Mouse (Mus musculus): ENCODE results near the gene Baz1b. TPM values are rescaled to one million over a fixed set of nuclear protein-coding genes. Genes with fewer than 3 reads are reported as not detected.

The Baz1b gene
- total RNA-seq (2021) (10 to 100 TPM; 42.3 to 46.1 TPM), polyA plus RNA-seq (2012; rRNA removed) (13.9 and 20.8 TPM in 2 replicates)
- long read RNA-seq, full-length matches to known transcripts, result 4 of 17 reads
- long read RNA-seq, partial matches to known transcripts, result 5 of 17 reads
- long read RNA-seq, other reads (novel, unspliced or antisense), result 8 of 17 reads

DNA sequence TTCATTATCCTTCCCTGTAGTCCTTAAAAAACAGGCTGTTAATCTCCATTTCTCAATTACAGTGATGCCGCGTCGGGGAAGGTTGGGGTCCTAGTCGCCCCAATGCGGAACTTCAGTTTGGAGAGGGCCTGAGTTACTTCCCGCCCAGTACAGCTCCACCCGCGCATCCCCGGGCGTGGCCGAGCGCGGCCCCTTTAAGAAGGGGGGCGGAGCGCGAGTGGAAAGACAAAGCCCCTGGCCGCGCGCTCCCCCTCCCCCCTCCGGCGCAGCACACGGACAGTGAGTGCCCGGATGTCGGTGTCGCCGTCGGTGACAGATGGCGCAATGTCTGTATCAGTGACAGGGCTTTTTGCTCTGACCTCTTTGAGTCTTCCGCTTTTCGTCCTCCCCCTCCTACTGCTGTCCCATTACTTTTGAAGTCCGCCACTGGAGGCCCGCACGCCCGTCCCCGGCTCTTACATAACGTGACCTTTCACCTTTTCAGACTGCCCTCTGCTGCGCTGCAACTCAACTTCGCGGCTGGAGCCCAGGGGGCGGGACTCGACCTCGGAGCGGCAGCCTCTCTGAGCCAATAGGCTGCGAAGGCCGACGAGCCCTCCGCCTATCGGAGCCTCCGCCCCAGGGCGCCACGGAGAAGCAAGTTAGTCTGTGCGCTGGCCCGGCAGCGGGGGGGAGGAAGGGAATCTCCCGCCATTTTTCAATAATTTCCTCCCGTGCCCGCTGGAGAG lies at the start of gene Baz1b:
TSS of gene Baz1b (plus strand) at position 644 of the 728 bp plus-strand sequence.
- Histone ChIP-seq H3K27me3 (ENCODE audit: control insufficient read depth, insufficient read depth, low read length) (no peaks in the 10 kb centered on the region), H3K4me3 (peak within 1 kb of the TSS; percentile 87), H3K9ac (ENCODE audit: low read depth, low read length) (peak within 1 kb of the TSS; percentile 86), H3K79me2 (replicated peaks; ENCODE audit: control insufficient read depth, insufficient read depth, low read length) (no peaks in the 10 kb centered on the region; the same call in 1 of the 2 replicates), H3K4me1 (ENCODE audit: control insufficient read depth, insufficient read depth, low read length) (peaks cover 1% of the 10 kb centered on the region), H3K36me3 (ENCODE audit: control insufficient read depth, insufficient read depth, low read length) (peaks cover 16% of the 10 kb centered on the region), H3K27ac (peak within 1 kb of the TSS; percentile 99)
- intact Hi-C loops (cut with DNase I), result loop anchor here (2.0 to 5.0 kb wide), 2 partner anchors 38 to 174 kb away; partner anchors contain the start of gene Tbl2
- peak; percentile 29 for TF ChIP-seq CTCF (IDR thresholded peaks at IDR 0.05)
- TF ChIP-seq EP300 (IDR thresholded peaks at IDR 0.05; ENCODE audit: insufficient read depth, low read depth, low read length), result peak; percentile 52; the same call in 1 of the 2 replicates
- peak; percentile 84 for TF ChIP-seq POLR2A (IDR thresholded peaks at IDR 0.05; ENCODE audit: insufficient read depth, low read depth, low read length)
- peak; percentile 96 to 99 for DNase-seq
- under 1% methylated on average over 57 of the region's 57 CpGs for WGBS

GRCm38 (mm10) chr5:135139881-135140280 lies 47.2 kb upstream of the Baz1b start:
- intact Hi-C loops (cut with DNase I), result no loop called here
- H3K27me3 ChIP-seq (ENCODE audit: control insufficient read depth, insufficient read depth, low read length), result no peaks in the 10 kb centered on the region
- no peak overlapping the region for H3K4me3 ChIP-seq
- TF ChIP-seq EP300 (IDR thresholded peaks at IDR 0.05; ENCODE audit: insufficient read depth, low read depth, low read length), result no peak
- TF ChIP-seq CTCF (IDR thresholded peaks at IDR 0.05), result no peak
- TF ChIP-seq POLR2A (IDR thresholded peaks at IDR 0.05; ENCODE audit: insufficient read depth, low read depth, low read length), result no peak
- DNase-seq, result no peak
- H3K9ac ChIP-seq (ENCODE audit: low read depth, low read length), result no peak overlapping the region
- no peaks in the 10 kb centered on the region for H3K36me3 ChIP-seq (ENCODE audit: control insufficient read depth, insufficient read depth, low read length)
- 58% methylated on average over 2 of the region's 2 CpGs for WGBS
- no peaks in the 10 kb centered on the region for H3K79me2 ChIP-seq (replicated peaks; ENCODE audit: control insufficient read depth, insufficient read depth, low read length)
- H3K4me1 ChIP-seq (ENCODE audit: control insufficient read depth, insufficient read depth, low read length), result no peaks in the 10 kb centered on the region
- no peak overlapping the region for H3K27ac ChIP-seq

- no peak overlapping the region for H3K27ac ChIP-seq
- H3K4me1 ChIP-seq (ENCODE audit: control insufficient read depth, insufficient read depth, low read length), result no peaks in the 10 kb centered on the region; the same call in 1 of the 2 replicates
- H3K79me2 ChIP-seq (replicated peaks; ENCODE audit: control insufficient read depth, insufficient read depth, low read length), result no peaks in the 10 kb centered on the region
- TF ChIP-seq CTCF (IDR thresholded peaks at IDR 0.05) (no peak), POLR2A (IDR thresholded peaks at IDR 0.05; ENCODE audit: insufficient read depth, low read depth, low read length) (no peak), EP300 (IDR thresholded peaks at IDR 0.05; ENCODE audit: insufficient read depth, low read depth, low read length) (no peak)
- intact Hi-C loops (cut with DNase I), result no loop called here
- H3K9ac ChIP-seq (ENCODE audit: low read depth, low read length), result no peak overlapping the region
- no peaks in the 10 kb centered on the region for H3K27me3 ChIP-seq (ENCODE audit: control insufficient read depth, insufficient read depth, low read length)
- H3K4me3 ChIP-seq, result no peak overlapping the region
- 47% methylated on average over 4 of the region's 4 CpGs for WGBS
- no peaks in the 10 kb centered on the region for H3K36me3 ChIP-seq (ENCODE audit: control insufficient read depth, insufficient read depth, low read length)
- no peak for DNase-seq
Measured at GRCm38 (mm10) chr5:135144469-135144868, 42.6 kb upstream of the Baz1b start.

DNA sequence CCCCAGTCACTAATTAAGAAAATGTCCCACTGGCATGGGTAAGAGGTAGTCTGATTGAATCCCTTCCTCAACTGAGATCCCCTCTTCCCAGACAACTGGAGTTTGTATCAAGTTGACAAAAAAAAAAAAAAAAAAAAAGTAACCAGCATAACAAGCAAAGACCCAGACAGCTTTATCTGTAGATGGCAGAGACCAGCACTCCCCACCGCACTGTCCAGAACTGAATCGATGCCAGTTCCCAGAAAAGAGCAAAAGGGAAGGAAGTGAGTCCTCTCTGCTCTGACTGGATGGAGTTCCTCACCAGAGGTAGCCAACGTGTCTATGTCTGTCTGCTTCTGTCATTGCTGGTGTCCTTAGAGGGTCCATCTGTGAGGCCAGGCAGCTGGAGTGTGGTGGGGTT lies 41.5 kb upstream of the Baz1b start:
- 26% methylated on average over 3 of the region's 3 CpGs for WGBS
- Histone ChIP-seq H3K27ac (no peak overlapping the region), H3K4me3 (no peak overlapping the region), H3K36me3 (ENCODE audit: control insufficient read depth, insufficient read depth, low read length) (no peaks in the 10 kb centered on the region), H3K79me2 (replicated peaks; ENCODE audit: control insufficient read depth, insufficient read depth, low read length) (no peaks in the 10 kb centered on the region), H3K27me3 (ENCODE audit: control insufficient read depth, insufficient read depth, low read length) (no peaks in the 10 kb centered on the region), H3K4me1 (ENCODE audit: control insufficient read depth, insufficient read depth, low read length) (no peaks in the 10 kb centered on the region; the same call in 1 of the 2 replicates), H3K9ac (ENCODE audit: low read depth, low read length) (no peak overlapping the region)
- DNase-seq, result no peak
- intact Hi-C loops (cut with DNase I), result no loop called here
- no peak for TF ChIP-seq POLR2A (IDR thresholded peaks at IDR 0.05; ENCODE audit: insufficient read depth, low read depth, low read length)
- TF ChIP-seq CTCF (IDR thresholded peaks at IDR 0.05), result no peak
- no peak for TF ChIP-seq EP300 (IDR thresholded peaks at IDR 0.05; ENCODE audit: insufficient read depth, low read depth, low read length)

GRCm38 (mm10) chr5:135145955-135146354 lies 41.1 kb upstream of the Baz1b start:
- no peak overlapping the region for H3K9ac ChIP-seq (ENCODE audit: low read depth, low read length)

GRCm38 (mm10) chr5:135148715-135149052 lies 38.4 kb upstream of the Baz1b start:
- no peak for DNase-seq
- no peaks in the 10 kb centered on the region for H3K27me3 ChIP-seq (ENCODE audit: control insufficient read depth, insufficient read depth, low read length)
- no peaks in the 10 kb centered on the region for H3K36me3 ChIP-seq (ENCODE audit: control insufficient read depth, insufficient read depth, low read length)
- WGBS, result 1% methylated on average over 13 of the region's 13 CpGs
- intact Hi-C loops (cut with DNase I), result loop anchor here (2.0 kb wide), 1 partner anchor 38 kb away; the partner anchor contains the start of gene Baz1b
- TF ChIP-seq EP300 (IDR thresholded peaks at IDR 0.05; ENCODE audit: insufficient read depth, low read depth, low read length) (no peak), CTCF (IDR thresholded peaks at IDR 0.05) (no peak), POLR2A (IDR thresholded peaks at IDR 0.05; ENCODE audit: insufficient read depth, low read depth, low read length) (no peak)
- peak overlapping the region; percentile 84 for H3K4me3 ChIP-seq
- peak overlapping the region; percentile 68 for H3K9ac ChIP-seq (ENCODE audit: low read depth, low read length)
- H3K4me1 ChIP-seq (ENCODE audit: control insufficient read depth, insufficient read depth, low read length), result no peaks in the 10 kb centered on the region; the same call in 1 of the 2 replicates
- H3K27ac ChIP-seq, result peak overlapping the region; percentile 91
- no peaks in the 10 kb centered on the region for H3K79me2 ChIP-seq (replicated peaks; ENCODE audit: control insufficient read depth, insufficient read depth, low read length)

More at GRCm38 (mm10) chr5:135145955-135146354, 41.1 kb upstream of the Baz1b start:
- no peaks in the 10 kb centered on the region for H3K36me3 ChIP-seq (ENCODE audit: control insufficient read depth, insufficient read depth, low read length)
- H3K27ac ChIP-seq, result no peak overlapping the region
- no peaks in the 10 kb centered on the region for H3K27me3 ChIP-seq (ENCODE audit: control insufficient read depth, insufficient read depth, low read length)
- TF ChIP-seq EP300 (IDR thresholded peaks at IDR 0.05; ENCODE audit: insufficient read depth, low read depth, low read length), result no peak
- TF ChIP-seq CTCF (IDR thresholded peaks at IDR 0.05), result 0 out of 2 replicates have a peak, but pooled peaks have one; percentile 5
- no peaks in the 10 kb centered on the region for H3K79me2 ChIP-seq (replicated peaks; ENCODE audit: control insufficient read depth, insufficient read depth, low read length)
- intact Hi-C loops (cut with DNase I), result no loop called here
- no peak overlapping the region for H3K4me3 ChIP-seq
- H3K4me1 ChIP-seq (ENCODE audit: control insufficient read depth, insufficient read depth, low read length), result no peaks in the 10 kb centered on the region; the same call in 1 of the 2 replicates
- DNase-seq, result no peak

Data from heart, adult 2 months (tissue).